Mouse (Mus musculus) layer of hippocampus, adult 11-12 months (tissue): ENCODE measurements at regions not wholly inside any gene's neighbourhood (a gene's known extent, or its start where the extent isn't known, plus 50 kb on each side); places are given as distances from the start of the nearest gene placed in this dataset.

Source experiments
- DNase-seq: peaks from one replicate; pipeline ENCODE4 v3.0.0; 2022; ENCODE audit warnings: low spot score

- DNase-seq: no peak
Measured at GRCm38 (mm10) chr1:12334186-12334585, 920.3 kb downstream of the A830018L16Rik start.

GRCm38 (mm10) chr1:12344726-12345438 lies 931.0 kb downstream of the A830018L16Rik start:
- no peak for DNase-seq

- DNase-seq: no peak
Measured at GRCm38 (mm10) chr1:12345439-12345819, 931.5 kb downstream of the A830018L16Rik start.

GRCm38 (mm10) chr1:12354531-12354930 lies 940.6 kb downstream of the A830018L16Rik start:
- DNase-seq: no peak

GRCm38 (mm10) chr1:12367872-12368271 lies 954.0 kb downstream of the A830018L16Rik start:
- peak; percentile 59 for DNase-seq

- DNase-seq: no peak
Measured at GRCm38 (mm10) chr1:12372968-12373367, 959.1 kb downstream of the A830018L16Rik start.

GRCm38 (mm10) chr1:12398146-12398884 lies 984.4 kb downstream of the A830018L16Rik start:
- no peak for DNase-seq

- no peak for DNase-seq
Measured at GRCm38 (mm10) chr1:12405391-12406270, 991.7 kb downstream of the A830018L16Rik start.

GRCm38 (mm10) chr1:12409738-12410523 lies 996.0 kb downstream of the A830018L16Rik start:
- no peak for DNase-seq

- DNase-seq: no peak
Measured at GRCm38 (mm10) chr1:12410524-12410886, 996.6 kb downstream of the A830018L16Rik start.

- DNase-seq: no peak
Measured at GRCm38 (mm10) chr1:12424510-12424909, 1010.6 kb downstream of the A830018L16Rik start.

GRCm38 (mm10) chr1:12437894-12438293 lies 1024.0 kb downstream of the A830018L16Rik start:
- no peak for DNase-seq

GRCm38 (mm10) chr1:12466255-12466654 lies 1052.3 kb downstream of the A830018L16Rik start:
- no peak for DNase-seq

- no peak for DNase-seq
Measured at GRCm38 (mm10) chr1:12478983-12479763, 1065.3 kb downstream of the A830018L16Rik start.

GRCm38 (mm10) chr1:12500442-12500841 lies 1086.5 kb downstream of the A830018L16Rik start:
- DNase-seq: peak; percentile 28

GRCm38 (mm10) chr1:12507997-12508396 lies 1094.1 kb downstream of the A830018L16Rik start:
- no peak for DNase-seq

GRCm38 (mm10) chr1:12510129-12510816 lies 1096.4 kb downstream of the A830018L16Rik start:
- DNase-seq: no peak

GRCm38 (mm10) chr1:12519601-12520000 lies 1105.7 kb downstream of the A830018L16Rik start:
- no peak for DNase-seq

GRCm38 (mm10) chr1:12555859-12556258 lies 1142.0 kb downstream of the A830018L16Rik start:
- DNase-seq: peak; percentile 11

- DNase-seq: no peak
Measured at GRCm38 (mm10) chr1:12571755-12572358, 1158.0 kb downstream of the A830018L16Rik start.
